ENCODE assay signal across 11 mouse cellular contexts in the genomic region with DNA sequence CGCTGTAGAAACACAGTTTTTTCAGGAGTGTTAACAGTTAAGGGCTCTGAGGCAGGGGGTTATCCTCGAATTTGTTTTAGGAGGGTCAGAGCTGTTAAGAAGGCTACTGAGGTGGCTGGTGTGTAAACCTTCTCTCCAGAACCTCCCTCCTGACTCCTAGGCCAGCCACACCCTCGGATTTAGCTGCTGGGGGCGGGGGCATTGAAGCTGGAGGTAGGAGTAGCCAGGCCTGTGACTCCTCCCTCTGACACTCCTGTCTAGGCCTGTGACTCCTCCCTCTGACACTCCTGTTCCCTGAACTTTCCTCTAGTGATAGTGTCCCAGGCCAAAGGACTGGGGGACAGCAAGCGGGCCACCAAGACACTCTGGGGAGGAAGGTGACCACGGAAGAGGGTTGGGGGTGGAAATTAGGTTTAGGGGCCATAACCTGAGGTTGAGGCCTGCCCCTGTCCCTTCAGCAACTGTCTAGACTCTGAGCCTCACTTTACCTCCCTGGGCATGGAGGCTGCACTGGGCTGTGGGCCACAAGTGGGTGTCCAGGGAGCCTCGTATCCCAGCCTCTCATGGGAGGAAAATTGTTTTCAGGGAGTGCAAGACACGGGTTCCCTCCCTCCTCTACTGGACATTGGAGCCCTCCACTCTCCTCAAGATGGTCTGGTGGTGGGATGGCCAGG. TPM values are rescaled to one million over a fixed set of nuclear protein-coding genes. Genes with fewer than 3 reads are reported as not detected.
DNase-seq lines count a peak whose midpoint lies in the region; ATAC-seq and TF ChIP-seq lines count a peak whose summit lies in the region.
"Had no signal": no experiment of that assay in that cellular context is flagged by ENCODE, and none has a peak within 500 bp of the region (broad histone marks: within the 10 kb centered on the region; RNA-seq: fewer than 3 reads in every experiment).

No protein-coding gene starts in this region.

- WGBS in intestine, embryonic 14.5 days = 41% methylated on average over 8 of the region's 8 CpGs
- 30% methylated on average over 8 of the region's 8 CpGs for WGBS in liver, embryonic 11.5 days
- WGBS in stomach, postnatal 0 days = 38% methylated on average over 8 of the region's 8 CpGs
- 36% methylated on average over 8 of the region's 8 CpGs for WGBS in hindbrain, embryonic 10.5 days

- no peaks in the 10 kb centered on the region; the same call in 1 of the 2 replicates for H3K27me3 ChIP-seq in intestine, embryonic 14.5 days (replicated peaks; ENCODE audit: control insufficient read depth, insufficient read depth, low read length)
- H3K27me3 ChIP-seq in liver, embryonic 11.5 days (replicated peaks; ENCODE audit: control insufficient read depth, insufficient read depth, low read length) = no peaks in the 10 kb centered on the region
- no peaks in the 10 kb centered on the region for H3K27me3 ChIP-seq in stomach, postnatal 0 days (ENCODE audit: control insufficient read depth, insufficient read depth, low read length)
- H3K27me3 ChIP-seq in hindbrain, embryonic 10.5 days (ENCODE audit: insufficient read depth, poor library complexity, severe bottlenecking) = peaks cover 17% of the 10 kb centered on the region
- H3K27me3 ChIP-seq: neural tube, embryonic 12.5 days had no signal

- H3K27ac ChIP-seq in intestine, embryonic 14.5 days (ENCODE audit: low read depth) = no peak overlapping the region
- H3K27ac ChIP-seq in liver, embryonic 11.5 days (ENCODE audit: low read depth, low read length) = no peak overlapping the region
- H3K27ac ChIP-seq in stomach, postnatal 0 days (replicated peaks) = no peak overlapping the region
- no peak overlapping the region for H3K27ac ChIP-seq in hindbrain, embryonic 10.5 days
- H3K27ac ChIP-seq: heart, adult 2 months; lung, embryonic 15.5 days; neural tube, embryonic 12.5 days had no signal

- no peak overlapping the region for H3K4me2 ChIP-seq in intestine, embryonic 14.5 days (ENCODE audit: low read length)
- no peak overlapping the region for H3K4me2 ChIP-seq in liver, embryonic 11.5 days
- no peak overlapping the region for H3K4me2 ChIP-seq in stomach, postnatal 0 days (replicated peaks; ENCODE audit: low read depth)
- H3K4me2 ChIP-seq: neural tube, embryonic 12.5 days had no signal

- no peaks in the 10 kb centered on the region for H3K36me3 ChIP-seq in intestine, embryonic 14.5 days (ENCODE audit: control insufficient read depth, insufficient read depth, low read length)
- H3K36me3 ChIP-seq in liver, embryonic 11.5 days (ENCODE audit: control insufficient read depth, insufficient read depth, low read length) = no peaks in the 10 kb centered on the region
- no peaks in the 10 kb centered on the region for H3K36me3 ChIP-seq in stomach, postnatal 0 days (ENCODE audit: control insufficient read depth, insufficient read depth, low read length)
- no peaks in the 10 kb centered on the region for H3K36me3 ChIP-seq in hindbrain, embryonic 10.5 days
- H3K36me3 ChIP-seq: lung, embryonic 15.5 days; neural tube, embryonic 12.5 days had no signal

- ATAC-seq in intestine, embryonic 14.5 days (replicated peaks; ENCODE audit: low FRiP score, low TSS enrichment, low read depth) = 0 out of 2 replicates have a peak, but pooled peaks have one; percentile 26
- ATAC-seq in liver, embryonic 11.5 days (replicated peaks; ENCODE audit: low FRiP score) = peak; percentile 26; the same call in 1 of the 2 replicates
- peak; percentile 86 for ATAC-seq in stomach, postnatal 0 days (ENCODE audit: low FRiP score, low TSS enrichment)

- H3K4me1 ChIP-seq in intestine, embryonic 14.5 days (replicated peaks; ENCODE audit: control insufficient read depth, insufficient read depth, low read length) = peaks cover 7% of the 10 kb centered on the region; the same call in 1 of the 2 replicates
- H3K4me1 ChIP-seq in liver, embryonic 11.5 days (replicated peaks; ENCODE audit: control insufficient read depth, insufficient read depth, low read length) = no peaks in the 10 kb centered on the region
- H3K4me1 ChIP-seq in stomach, postnatal 0 days (replicated peaks; ENCODE audit: control insufficient read depth, insufficient read depth) = no peaks in the 10 kb centered on the region
- peaks cover 12% of the 10 kb centered on the region for H3K4me1 ChIP-seq in hindbrain, embryonic 10.5 days (replicated peaks)
- H3K4me1 ChIP-seq: lung, embryonic 15.5 days; neural tube, embryonic 12.5 days had no signal

- H3K9ac ChIP-seq in intestine, embryonic 14.5 days (ENCODE audit: low read length) = no peak overlapping the region
- no peak overlapping the region for H3K9ac ChIP-seq in liver, embryonic 11.5 days (ENCODE audit: low read depth, low read length)
- no peak overlapping the region for H3K9ac ChIP-seq in stomach, postnatal 0 days (ENCODE audit: low read length)
- H3K9ac ChIP-seq: lung, embryonic 15.5 days; neural tube, embryonic 12.5 days had no signal

- H3K9me3 ChIP-seq in intestine, embryonic 14.5 days (ENCODE audit: control insufficient read depth, low read length) = no peaks in the 10 kb centered on the region
- no peaks in the 10 kb centered on the region for H3K9me3 ChIP-seq in liver, embryonic 11.5 days (ENCODE audit: control insufficient read depth, low read length)
- no peaks in the 10 kb centered on the region for H3K9me3 ChIP-seq in stomach, postnatal 0 days (ENCODE audit: control insufficient read depth, low read length)
- no peaks in the 10 kb centered on the region for H3K9me3 ChIP-seq in hindbrain, embryonic 10.5 days
- H3K9me3 ChIP-seq: lung, embryonic 15.5 days; neural tube, embryonic 12.5 days had no signal

- peak; percentile 45 for DNase-seq in testis, postnatal 10 days (ENCODE audit: low spot score)
- no peak for DNase-seq in testis, postnatal 14 days (ENCODE audit: low spot score)
- peak; percentile 57 for DNase-seq in intestine, embryonic 14.5 days (ENCODE audit: low spot score)
- DNase-seq in liver, embryonic 11.5 days (ENCODE audit: low spot score) = peak; percentile 32
- peak; percentile 76 for DNase-seq in stomach, postnatal 0 days (ENCODE audit: low spot score)
- no peak for DNase-seq in embryo, embryonic 10 days (ENCODE audit: low spot score)
- no peak for DNase-seq in hindbrain, embryonic 10.5 days (ENCODE audit: low spot score)
- DNase-seq: cerebellum, adult 11 months had no signal

- TF ChIP-seq CTCF in stomach, postnatal 0 days (IDR thresholded peaks at IDR 0.05; ENCODE audit: low read depth) = no peak

- no peak for TF ChIP-seq EP300 in stomach, postnatal 0 days (optimal IDR thresholded peaks at IDR 0.05)

- H3K4me3 ChIP-seq in intestine, embryonic 14.5 days (ENCODE audit: low read depth, low read length) = no peak overlapping the region
- H3K4me3 ChIP-seq in liver, embryonic 11.5 days (ENCODE audit: low read depth, low read length) = no peak overlapping the region
- H3K4me3 ChIP-seq in stomach, postnatal 0 days (ENCODE audit: low read depth, low read length) = no peak overlapping the region
- H3K4me3 ChIP-seq in hindbrain, embryonic 10.5 days = no peak overlapping the region
- H3K4me3 ChIP-seq: heart, adult 2 months; lung, embryonic 15.5 days; neural tube, embryonic 12.5 days had no signal

RNA-seq across cellular contexts. Expression of a gene that starts 31.4 kb away (rescaled TPM):
- polyA plus RNA-seq in intestine, embryonic 14.5 days (2014; fragmentation: Nextera tagmentation; extraction: Ambion mirVana) = 0.65 and 0.90 TPM in 2 replicates
- not detected in 2 replicates for polyA plus RNA-seq in liver, embryonic 11.5 days (2014; fragmentation: Nextera tagmentation; extraction: Ambion mirVana)
- polyA plus RNA-seq in stomach, postnatal 0 days (2015; fragmentation: Nextera tagmentation; extraction: Ambion mirVana) = 4.6 and 5.0 TPM in 2 replicates
- polyA plus RNA-seq in hindbrain, embryonic 10.5 days (2016; fragmentation: Nextera tagmentation; extraction: Ambion mirVana) = 0.17 and 0.73 TPM in 2 replicates

RNA-seq across cellular contexts. Expression of a gene that starts 34.5 kb away (rescaled TPM):
- 0.77 and 0.87 TPM in 2 replicates for polyA plus RNA-seq in intestine, embryonic 14.5 days (2014; fragmentation: Nextera tagmentation; extraction: Ambion mirVana)
- polyA plus RNA-seq in liver, embryonic 11.5 days (2014; fragmentation: Nextera tagmentation; extraction: Ambion mirVana) = 0.17 and 0.23 TPM in 2 replicates
- polyA plus RNA-seq in stomach, postnatal 0 days (2015; fragmentation: Nextera tagmentation; extraction: Ambion mirVana) = 0.59 and 0.70 TPM in 2 replicates
- polyA plus RNA-seq in hindbrain, embryonic 10.5 days (2016; fragmentation: Nextera tagmentation; extraction: Ambion mirVana) = not detected in 2 replicates
- polyA plus RNA-seq: neural tube, embryonic 12.5 days had no signal

Comparison
In these comparisons a context has a peak if more than half of its experiments do, and no peak if none do; other contexts are left out.
1. DNase-seq: peak in testis, postnatal 10 days (single experiment), intestine, embryonic 14.5 days (single experiment), liver, embryonic 11.5 days (single experiment) and stomach, postnatal 0 days (single experiment); none in testis, postnatal 14 days (single experiment), embryo, embryonic 10 days (single experiment) and hindbrain, embryonic 10.5 days (single experiment).
2. ATAC-seq: peak in every context shown above with its lines; median percentile 86 in stomach, postnatal 0 days; 26 in intestine, embryonic 14.5 days; 26 in liver, embryonic 11.5 days.